Mouse (Mus musculus) small intestine, adult 2 months (tissue): ENCODE measurements at regions not wholly inside any gene's neighbourhood (a gene's known extent, or its start where the extent isn't known, plus 50 kb on each side); places are given as distances from the start of the nearest gene placed in this dataset.

Source experiments
- CTCF ChIP-seq: fragments of 200-500 bp; IDR thresholded peaks from 2 replicates; pipeline ENCODE4 v1.5.1; 2012; ENCODE audit warnings: low read depth, mild to moderate bottlenecking, control low read depth, inconsistent platforms, low read length, moderate library complexity, mixed read lengths; ENCODE audit not compliant: insufficient replicate concordance, insufficient read length; ENCODE audit errors: extremely low read depth
- POLR2A ChIP-seq: fragments of 200-500 bp; IDR thresholded peaks from 2 replicates; pipeline ENCODE4 v1.6.1; 2012; ENCODE audit warnings: low read depth, mild to moderate bottlenecking, control low read depth, inconsistent platforms, low read length, moderate library complexity

- TF ChIP-seq CTCF (no peak), POLR2A (no peak)
These were observed 78.6 kb downstream of the Nr2f2 start for GRCm38 (mm10) chr7:70287891-70288421.
